Mouse (Mus musculus) spleen, postnatal 36 days (tissue): ENCODE measurements at regions not wholly inside any gene's neighbourhood (a gene's known extent, or its start where the extent isn't known, plus 50 kb on each side); places are given as distances from the start of the nearest gene placed in this dataset.

Experiments used
- DNase-seq, 2 experiments: peaks; one replicate each; pipeline ENCODE4 v3.0.0; 2022; ENCODE audit warnings: low spot score in 2 of 2, mixed read lengths in 1 of 2

GRCm38 (mm10) chr13:45213116-45213834 is 134.8 kb downstream of the Gm9817 start:
- DNase-seq = no peak

GRCm38 (mm10) chr13:45218251-45218650 is 139.8 kb downstream of the Gm9817 start:
- no peak for DNase-seq

GRCm38 (mm10) chr13:45219671-45220070 is 141.2 kb downstream of the Gm9817 start:
- DNase-seq = no peak

- no peak for DNase-seq
These were observed 152.3 kb downstream of the Gm9817 start for GRCm38 (mm10) chr13:45230804-45231203.

GRCm38 (mm10) chr13:45235236-45235635 is 154.3 kb upstream of the Mylip start:
- DNase-seq = no peak

- no peak for DNase-seq
These were observed 151.3 kb upstream of the Mylip start for GRCm38 (mm10) chr13:45238258-45238657.

GRCm38 (mm10) chr13:45239153-45239552 is 150.4 kb upstream of the Mylip start:
- no peak for DNase-seq

GRCm38 (mm10) chr13:45240009-45240653 is 149.4 kb upstream of the Mylip start:
- DNase-seq = no peak

- DNase-seq = no peak
These were observed 147.3 kb upstream of the Mylip start for GRCm38 (mm10) chr13:45242261-45242660.

GRCm38 (mm10) chr13:45242750-45243149 is 146.8 kb upstream of the Mylip start:
- DNase-seq = no peak

- DNase-seq = no peak
These were observed 143.9 kb upstream of the Mylip start for GRCm38 (mm10) chr13:45245651-45246050.

GRCm38 (mm10) chr13:45246341-45246740 is 143.2 kb upstream of the Mylip start:
- no peak for DNase-seq

- DNase-seq = no peak
These were observed 139.5 kb upstream of the Mylip start for GRCm38 (mm10) chr13:45250028-45250427.

GRCm38 (mm10) chr13:45251068-45251467 is 138.5 kb upstream of the Mylip start:
- DNase-seq = no peak

GRCm38 (mm10) chr13:45252126-45252525 is 137.4 kb upstream of the Mylip start:
- DNase-seq = no peak

- DNase-seq = no peak
These were observed 136.3 kb upstream of the Mylip start for GRCm38 (mm10) chr13:45253221-45253620.

- DNase-seq = no peak
These were observed 134.3 kb upstream of the Mylip start for GRCm38 (mm10) chr13:45255277-45255676.

GRCm38 (mm10) chr13:45262011-45262410 is 127.5 kb upstream of the Mylip start:
- no peak for DNase-seq

- DNase-seq = peak; percentile 38 to 57
These were observed 123.1 kb upstream of the Mylip start for GRCm38 (mm10) chr13:45266287-45267064.

- DNase-seq = peak; percentile 10 to 12
These were observed 122.1 kb upstream of the Mylip start for GRCm38 (mm10) chr13:45267446-45267845.

- DNase-seq = no peak
These were observed 121.6 kb upstream of the Mylip start for GRCm38 (mm10) chr13:45267906-45268305.

GRCm38 (mm10) chr13:45274261-45274884 is 115.2 kb upstream of the Mylip start:
- no peak for DNase-seq
